Mouse (Mus musculus) CH12.LX (cell line): ENCODE data around the gene Ccdc148. TPM values are rescaled to one million over a fixed set of nuclear protein-coding genes. Genes with fewer than 3 reads are reported as not detected.

Experiments used
- DNase-seq: peaks from one replicate; pipeline ENCODE4 v3.0.0-alpha.2; 2013; ENCODE audit errors: extremely low read depth
- H3K27ac ChIP-seq: 2 replicates; pipeline ENCODE4 v1.5.1; 2012; ENCODE audit warnings: low read depth, mild to moderate bottlenecking, control low read depth, moderate library complexity; ENCODE audit not compliant: insufficient read depth
- H3K27me3 ChIP-seq: replicated peaks from 2 replicates; pipeline ENCODE3; 2012; ENCODE audit warnings: inconsistent platforms
- H3K36me3 ChIP-seq, 2 experiments: replicated peaks in 1 of 2; 2 replicates each; pipeline versions ENCODE3 to v1.6.1; 2012; ENCODE audit warnings: inconsistent platforms in 1 of 2, low read length in 1 of 2, mild to moderate bottlenecking in 1 of 2, mixed read lengths in 1 of 2, moderate library complexity in 1 of 2; ENCODE audit not compliant: control insufficient read depth in 1 of 2, insufficient read depth in 1 of 2
- H3K4me1 ChIP-seq, 2 experiments: 2 replicates each; pipeline ENCODE4 v1.6.1; 2012; ENCODE audit warnings: inconsistent platforms in 1 of 2, moderate library complexity in 1 of 2; ENCODE audit not compliant: insufficient read depth in 2 of 2, control insufficient read depth in 1 of 2
- H3K4me2 ChIP-seq: 2 replicates; pipeline ENCODE4 v1.6.1; 2012; ENCODE audit warnings: low read depth, mild to moderate bottlenecking, control low read depth; ENCODE audit not compliant: poor library complexity, insufficient read depth, severe bottlenecking
- H3K4me3 ChIP-seq, 3 experiments: fragments of 150-350 bp in 1 of 3; sonication (generic) in 1 of 3; replicated peaks in 1 of 3; 2 replicates each; pipeline versions ENCODE3 to v1.5.1; 2011 to 2012; ENCODE audit warnings: low read depth in 2 of 3, low read length in 2 of 3, mild to moderate bottlenecking in 2 of 3, moderate library complexity in 2 of 3, control low read depth in 1 of 3, improper control_type of control experiment in 1 of 3, inconsistent platforms in 1 of 3, mixed read lengths in 1 of 3; ENCODE audit not compliant: poor library complexity in 1 of 3
- H3K79me2 ChIP-seq: replicated peaks from 2 replicates; pipeline ENCODE4 v1.6.1; 2012; ENCODE audit warnings: mild to moderate bottlenecking, moderate library complexity; ENCODE audit not compliant: control insufficient read depth, poor library complexity, insufficient read depth, severe bottlenecking; ENCODE audit errors: extremely low read depth
- H3K9ac ChIP-seq: 2 replicates; pipeline ENCODE4 v1.6.1; 2012; ENCODE audit warnings: low read depth, mild to moderate bottlenecking, control low read depth, moderate library complexity; ENCODE audit not compliant: insufficient read depth
- H3K9me3 ChIP-seq: replicated peaks from 2 replicates; pipeline ENCODE3; 2012; ENCODE audit warnings: low read length, inconsistent platforms, mixed read lengths
- BHLHE40 ChIP-seq: IDR thresholded peaks from 2 replicates; pipeline ENCODE4 v1.6.1; 2011; ENCODE audit warnings: mild to moderate bottlenecking, low read depth, low read length, improper control_type of control experiment
- CHD2 ChIP-seq: IDR thresholded peaks from 2 replicates; pipeline ENCODE4 v1.6.1; 2011; ENCODE audit warnings: low read length, improper control_type of control experiment
- CTCF ChIP-seq, 2 experiments: IDR thresholded peaks in 1 of 2; conservative IDR thresholded peaks in 1 of 2; 2 replicates each; pipeline ENCODE4 v1.5.1; 2011 to 2012; ENCODE audit warnings: low read depth in 2 of 2, low read length in 2 of 2, improper control_type of control experiment in 1 of 2, inconsistent platforms in 1 of 2, mild to moderate bottlenecking in 1 of 2, moderate library complexity in 1 of 2
- E2F4 ChIP-seq: IDR thresholded peaks from 2 replicates; pipeline ENCODE4 v1.6.1; 2011; ENCODE audit warnings: low read depth, low read length, improper control_type of control experiment; ENCODE audit not compliant: insufficient replicate concordance
- ELF1 ChIP-seq: IDR thresholded peaks from 2 replicates; pipeline ENCODE4 v1.6.1; 2014; ENCODE audit warnings: low read depth, mild to moderate bottlenecking, inconsistent platforms, low read length, improper control_type of control experiment
- JUN ChIP-seq: IDR thresholded peaks from 2 replicates; pipeline ENCODE4 v1.6.1; 2011; ENCODE audit warnings: low read depth, mild to moderate bottlenecking, low read length, improper control_type of control experiment, moderate library complexity; ENCODE audit not compliant: insufficient read depth
- MAZ ChIP-seq: IDR thresholded peaks from 2 replicates; pipeline ENCODE4 v1.6.1; 2012; ENCODE audit warnings: low read depth, mild to moderate bottlenecking, inconsistent platforms, low read length, improper control_type of control experiment, moderate library complexity
- MEF2A ChIP-seq: IDR thresholded peaks from 2 replicates; pipeline ENCODE4 v1.6.1; 2014; ENCODE audit warnings: low read depth, mild to moderate bottlenecking, inconsistent platforms, low read length, improper control_type of control experiment, borderline replicate concordance
- MXI1 ChIP-seq: IDR thresholded peaks from 2 replicates; pipeline ENCODE4 v1.6.1; 2011; ENCODE audit warnings: mild to moderate bottlenecking, low read depth, low read length, improper control_type of control experiment
- NELFE ChIP-seq: IDR thresholded peaks from 2 replicates; pipeline ENCODE4 v1.6.1; 2011; ENCODE audit warnings: low read depth, low read length, improper control_type of control experiment
- NRF1 ChIP-seq: IDR thresholded peaks from 2 replicates; pipeline ENCODE4 v1.6.1; 2014; ENCODE audit warnings: low read depth, mild to moderate bottlenecking, inconsistent platforms, low read length, improper control_type of control experiment, moderate library complexity
- POLR2A ChIP-seq: IDR thresholded peaks from 2 replicates; pipeline ENCODE4 v1.6.1; 2011; ENCODE audit warnings: low read depth, mild to moderate bottlenecking, improper control_type of control experiment, low read length
- RAD21 ChIP-seq: IDR thresholded peaks from 2 replicates; pipeline ENCODE4 v1.6.1; 2011; ENCODE audit warnings: low read depth, mild to moderate bottlenecking, low read length, improper control_type of control experiment, moderate library complexity
- RCOR1 ChIP-seq: conservative IDR thresholded peaks from 2 replicates; pipeline ENCODE4 v1.6.1; 2012; ENCODE audit warnings: low read depth, mild to moderate bottlenecking, inconsistent platforms, low read length, improper control_type of control experiment
- SIN3A ChIP-seq: IDR thresholded peaks from 2 replicates; pipeline ENCODE4 v1.6.1; 2012; ENCODE audit warnings: low read length, improper control_type of control experiment, inconsistent platforms
- TBP ChIP-seq: conservative IDR thresholded peaks from 2 replicates; pipeline ENCODE4 v1.6.1; 2011; ENCODE audit warnings: low read depth, low read length, improper control_type of control experiment
- ZC3H11A ChIP-seq: IDR thresholded peaks from 2 replicates; pipeline ENCODE4 v1.6.1; 2012; ENCODE audit warnings: low read depth, mild to moderate bottlenecking, inconsistent platforms, low read length, improper control_type of control experiment
- ZKSCAN1 ChIP-seq: IDR thresholded peaks from 2 replicates; pipeline ENCODE4 v1.6.1; 2012; ENCODE audit warnings: low read depth, inconsistent platforms, low read length, improper control_type of control experiment, borderline replicate concordance
- dilution Hi-C: fragments of 300-500 bp; cut with MboI; formaldehyde crosslinking; loops from 2 replicates; pipeline ENCODE4 v1.14.3; 2020; ENCODE audit warnings: low sequenced_read_pairs; ENCODE audit not compliant: extremely low pct_unique_long_range_greater_than_20kb, extremely low pct_ligation_motif_present
- in situ Hi-C: fragments of 300-500 bp; cut with MboI; formaldehyde crosslinking; loops from 3 replicates; pipeline ENCODE4 v1.14.3; 2019; ENCODE audit warnings: low sequenced_read_pairs, low pct_ligation_motif_present, low pct_unique_long_range_greater_than_20kb, mixed read lengths
- polyA plus RNA-seq: library from polyadenylated mRNA; unstranded; fragments of >175 nt; gene quantifications from 2 replicates; pipeline ENCODE4 v1.2.1, GENCODE M21; 2012; ENCODE audit warnings: low read depth; ENCODE audit not compliant: insufficient read length
- total RNA-seq, 2 experiments: library from RNA; depleted of rRNA; stranded (reverse); fragments of 300-350 nt in 1 of 2; fragments of >200 nt in 1 of 2; gene quantifications; 2 replicates each; pipeline ENCODE4 v1.2.3; 2012 to 2014

Ccdc148 gene
- total and polyA plus RNA-seq, 3 experiments = not detected

DNA sequence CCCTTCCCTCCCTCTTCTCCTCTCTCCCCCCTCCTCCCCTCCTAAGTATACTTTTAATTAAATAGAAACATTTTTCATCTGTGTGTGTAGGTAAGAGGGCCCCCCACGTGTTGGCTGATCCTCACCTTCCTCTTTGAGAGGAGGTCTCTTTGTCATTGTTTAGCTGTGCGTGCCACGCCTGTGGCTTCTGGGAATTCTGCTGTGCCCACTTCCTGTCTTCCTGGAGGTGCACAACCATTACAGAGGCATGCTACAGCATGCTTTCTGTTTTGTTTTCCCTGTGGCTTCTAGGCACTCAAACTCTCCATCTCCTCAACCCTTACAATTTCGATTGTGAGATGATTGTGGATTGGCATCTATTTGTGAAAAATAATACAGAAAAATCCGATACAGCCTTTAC is 11.1 kb upstream of the Ccdc148 start:
- Histone ChIP-seq H3K9me3 (peaks cover 60% of the 10 kb centered on the region), H3K4me2 (no peak overlapping the region), H3K79me2 (no peaks in the 10 kb centered on the region), H3K36me3 (no peaks in the 10 kb centered on the region), H3K27me3 (no peaks in the 10 kb centered on the region), H3K9ac (no peak overlapping the region), H3K4me1 (no peaks in the 10 kb centered on the region), H3K27ac (no peak overlapping the region), H3K4me3 (no peak overlapping the region)
- in situ Hi-C loops = no loop called here
- no peak for DNase-seq
- TF ChIP-seq E2F4 = no peak
- TF ChIP-seq BHLHE40 = no peak
- TF ChIP-seq MAZ = no peak
- no peak for TF ChIP-seq CHD2
- no peak for TF ChIP-seq RCOR1
- no peak for TF ChIP-seq CTCF (conservative IDR thresholded peaks at IDR 0.05 in 1 of 2, IDR thresholded peaks at IDR 0.05 in 1 of 2; ENCODE audit: low read depth in 2 of 2, low read length in 2 of 2)
- no peak for TF ChIP-seq RAD21
- no peak for TF ChIP-seq TBP
- no peak for TF ChIP-seq NRF1
- TF ChIP-seq ZKSCAN1 = no peak
- no peak for TF ChIP-seq JUN
- no peak for TF ChIP-seq POLR2A
- TF ChIP-seq NELFE = no peak
- no peak for TF ChIP-seq ELF1
- no peak for TF ChIP-seq MXI1
- TF ChIP-seq SIN3A = no peak
- dilution Hi-C loops = no loop called here

DNA sequence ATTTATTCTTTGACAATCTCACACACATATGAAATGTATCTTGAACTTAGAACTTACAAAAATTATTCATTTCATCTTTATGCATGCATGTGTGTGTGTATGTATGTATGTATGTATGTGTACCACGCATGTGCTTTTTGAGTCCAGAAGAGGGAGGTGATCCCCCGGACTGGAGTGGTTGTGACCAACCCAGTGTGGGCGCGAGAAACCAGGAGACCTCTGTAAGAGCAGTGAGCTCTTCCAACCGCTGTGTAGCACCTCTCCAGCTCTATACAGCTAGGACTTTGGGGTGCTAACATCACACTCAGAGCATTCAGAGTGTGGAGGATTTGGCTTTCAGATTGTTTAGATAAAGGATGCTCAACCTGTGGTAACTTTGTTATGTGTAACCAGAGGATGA is 10.1 kb upstream of the Ccdc148 start:
- H3K27ac ChIP-seq = no peak overlapping the region
- no peak for DNase-seq
- in situ Hi-C loops (no loop called here), dilution Hi-C loops (no loop called here)
- H3K27me3 ChIP-seq = no peaks in the 10 kb centered on the region
- no peak overlapping the region for H3K9ac ChIP-seq
- H3K36me3 ChIP-seq = no peaks in the 10 kb centered on the region
- H3K9me3 ChIP-seq = peaks cover 55% of the 10 kb centered on the region
- no peak overlapping the region for H3K4me2 ChIP-seq
- no peaks in the 10 kb centered on the region for H3K79me2 ChIP-seq
- no peaks in the 10 kb centered on the region for H3K4me1 ChIP-seq
- no peak overlapping the region for H3K4me3 ChIP-seq
- TF ChIP-seq NELFE (no peak), BHLHE40 (no peak), MEF2A (no peak), ZC3H11A (no peak)
- TF ChIP-seq, all 38 proteins: peak for 0
